In genomic region chr17:68273954-68274353, GRCm38 (mm10) we compare ENCODE assay signal across 7 mouse cellular contexts. TPM values are rescaled to one million over a fixed set of nuclear protein-coding genes. Genes with fewer than 3 reads are reported as not detected.
DNase-seq lines count a peak whose midpoint lies in the region; ATAC-seq and TF ChIP-seq lines count a peak whose summit lies in the region.

No protein-coding gene starts in this region.

- peaks cover 4% of the 10 kb centered on the region; the same call in 1 of the 2 replicates for H3K4me1 ChIP-seq in kidney, adult 2 months (ENCODE audit: control insufficient read depth, insufficient read depth, low read length)
- peaks cover 9% of the 10 kb centered on the region for H3K4me1 ChIP-seq in forebrain, embryonic 12.5 days
- H3K4me1 ChIP-seq in limb, embryonic 11.5 days (ENCODE audit: control insufficient read depth, insufficient read depth, low read length) = peaks cover 4% of the 10 kb centered on the region; the same call in 1 of the 2 replicates
- peaks cover 5% of the 10 kb centered on the region; the same call in 1 of the 2 replicates for H3K4me1 ChIP-seq in neural tube, embryonic 14.5 days (ENCODE audit: control insufficient read depth, insufficient read depth, low read length)

- H3K4me2 ChIP-seq in forebrain, embryonic 12.5 days = peak overlapping the region; percentile 98
- H3K4me2 ChIP-seq in limb, embryonic 11.5 days (ENCODE audit: low read depth, severe bottlenecking) = peak overlapping the region; percentile 98
- H3K4me2 ChIP-seq in neural tube, embryonic 14.5 days (ENCODE audit: low read depth, low read length) = peak overlapping the region; percentile 97

- no peak overlapping the region for H3K27ac ChIP-seq in kidney, adult 2 months (ENCODE audit: insufficient read depth, low read depth, low read length)
- H3K27ac ChIP-seq in forebrain, embryonic 12.5 days = no peak overlapping the region
- H3K27ac ChIP-seq in limb, embryonic 11.5 days (replicated peaks; ENCODE audit: low read depth, low read length) = no peak overlapping the region
- no peak overlapping the region for H3K27ac ChIP-seq in neural tube, embryonic 14.5 days (ENCODE audit: low read depth, low read length)

- peak overlapping the region; percentile 59 for H3K9ac ChIP-seq in forebrain, embryonic 12.5 days
- no peak overlapping the region; the same call in 1 of the 2 replicates for H3K9ac ChIP-seq in limb, embryonic 11.5 days (ENCODE audit: low read length)
- H3K9ac ChIP-seq in neural tube, embryonic 14.5 days (replicated peaks; ENCODE audit: low read depth, low read length) = peak overlapping the region; percentile 58

- DNase-seq in kidney, postnatal 4 days = peak; percentile 13 to 36
- DNase-seq in kidney, adult 2 months = no peak
- DNase-seq in limb, embryonic 11.5 days (ENCODE audit: low spot score) = no peak
- no peak for DNase-seq in embryo, embryonic 10 days (ENCODE audit: low spot score)
- no peak for DNase-seq in natural killer cell, adult 2 months (ENCODE audit: low spot score in 2 of 2)

- no peak for TF ChIP-seq CTCF in kidney, adult 2 months (conservative IDR thresholded peaks at IDR 0.05; ENCODE audit: insufficient read depth, insufficient read length, low read depth, low read length)

- 0 out of 2 replicates have a peak, but pooled peaks cover 1% of the 10 kb centered on the region for H3K27me3 ChIP-seq in kidney, adult 2 months (replicated peaks; ENCODE audit: control insufficient read depth, insufficient read depth, low read length)
- H3K27me3 ChIP-seq in forebrain, embryonic 12.5 days = peaks cover 21% of the 10 kb centered on the region
- H3K27me3 ChIP-seq in limb, embryonic 11.5 days (ENCODE audit: control insufficient read depth, insufficient read depth, low read length) = peaks cover 14% of the 10 kb centered on the region; the same call in 1 of the 2 replicates
- H3K27me3 ChIP-seq in neural tube, embryonic 14.5 days (ENCODE audit: control insufficient read depth, insufficient read depth, low read length) = no peaks in the 10 kb centered on the region

- H3K9me3 ChIP-seq in forebrain, embryonic 12.5 days = no peaks in the 10 kb centered on the region
- no peaks in the 10 kb centered on the region for H3K9me3 ChIP-seq in limb, embryonic 11.5 days (ENCODE audit: control insufficient read depth, low read length)
- no peaks in the 10 kb centered on the region for H3K9me3 ChIP-seq in neural tube, embryonic 14.5 days (ENCODE audit: control insufficient read depth, low read length)

- peak; percentile 53 for ATAC-seq in forebrain, embryonic 12.5 days (ENCODE audit: low FRiP score)
- ATAC-seq in limb, embryonic 11.5 days (ENCODE audit: insufficient number of reproducible peaks, low FRiP score, low TSS enrichment, low read depth) = 0 out of 2 replicates have a peak, but pooled peaks have one; percentile 9
- peak; percentile 57 for ATAC-seq in neural tube, embryonic 14.5 days (ENCODE audit: low read depth)

- 10% methylated on average over 14 of the region's 14 CpGs for WGBS in kidney, adult 2 months
- 18% methylated on average over 12 of the region's 14 CpGs for WGBS in forebrain, embryonic 12.5 days
- 29% methylated on average over 11 of the region's 14 CpGs for WGBS in limb, embryonic 11.5 days
- WGBS in neural tube, embryonic 14.5 days = 15% methylated on average over 12 of the region's 14 CpGs

- H3K4me3 ChIP-seq in kidney, adult 2 months (ENCODE audit: insufficient read depth, low read depth, low read length) = no peak overlapping the region
- peak overlapping the region; percentile 58 for H3K4me3 ChIP-seq in forebrain, embryonic 12.5 days (replicated peaks)
- H3K4me3 ChIP-seq in limb, embryonic 11.5 days (ENCODE audit: low read depth, low read length) = peak overlapping the region; percentile 40
- peak overlapping the region; percentile 60 for H3K4me3 ChIP-seq in neural tube, embryonic 14.5 days (ENCODE audit: low read depth, low read length)

- TF ChIP-seq POLR2A in kidney, adult 2 months (IDR thresholded peaks at IDR 0.05; ENCODE audit: low read depth, low read length) = no peak

- no peaks in the 10 kb centered on the region for H3K36me3 ChIP-seq in kidney, adult 2 months (ENCODE audit: control insufficient read depth, insufficient read depth, low read length)
- no peaks in the 10 kb centered on the region for H3K36me3 ChIP-seq in forebrain, embryonic 12.5 days (replicated peaks)
- H3K36me3 ChIP-seq in limb, embryonic 11.5 days (ENCODE audit: control insufficient read depth, insufficient read depth, low read length) = no peaks in the 10 kb centered on the region
- H3K36me3 ChIP-seq in neural tube, embryonic 14.5 days (ENCODE audit: control insufficient read depth, insufficient read depth, low read length) = no peaks in the 10 kb centered on the region

RNA-seq across cellular contexts. Expression of gene L3mbtl4, which starts 0.4 kb away (rescaled TPM):
- polyA plus RNA-seq in kidney, adult 2 months (2012; rRNA removed) = 0.36 and 0.42 TPM in 2 replicates
- polyA plus RNA-seq in forebrain, embryonic 12.5 days (2016; fragmentation: Nextera tagmentation; extraction: Ambion mirVana) = 0.23 and 0.26 TPM in 2 replicates
- not detected in 2 replicates for polyA plus RNA-seq in limb, embryonic 11.5 days (2014; fragmentation: Nextera tagmentation; extraction: Ambion mirVana)
- 4.0 and 5.3 TPM in 2 replicates for polyA plus RNA-seq in neural tube, embryonic 14.5 days (2014; fragmentation: Nextera tagmentation; extraction: Ambion mirVana)

Comparison
In these comparisons a context has a peak if more than half of its experiments do, and no peak if none do; other contexts are left out.
1. DNase-seq: peak in kidney, postnatal 4 days (2 of 2); none in kidney, adult 2 months (single experiment), limb, embryonic 11.5 days (single experiment), embryo, embryonic 10 days (single experiment) and natural killer cell, adult 2 months (0 of 2).
2. Peak in every context shown above with its lines, with median percentiles within 50 percentile points of each other: ATAC-seq and H3K4me2 ChIP-seq.